Mouse (Mus musculus) small intestine, adult 2 months (tissue): Measurements from ENCODE around the gene Ift81.

Experiments
- CTCF ChIP-seq: fragments of 200-500 bp; IDR thresholded peaks from 2 replicates; pipeline ENCODE4 v1.5.1; 2012; ENCODE audit warnings: low read depth, mild to moderate bottlenecking, control low read depth, inconsistent platforms, low read length, moderate library complexity, mixed read lengths; ENCODE audit not compliant: insufficient replicate concordance, insufficient read length; ENCODE audit errors: extremely low read depth
- POLR2A ChIP-seq: fragments of 200-500 bp; IDR thresholded peaks from 2 replicates; pipeline ENCODE4 v1.6.1; 2012; ENCODE audit warnings: low read depth, mild to moderate bottlenecking, control low read depth, inconsistent platforms, low read length, moderate library complexity

DNA sequence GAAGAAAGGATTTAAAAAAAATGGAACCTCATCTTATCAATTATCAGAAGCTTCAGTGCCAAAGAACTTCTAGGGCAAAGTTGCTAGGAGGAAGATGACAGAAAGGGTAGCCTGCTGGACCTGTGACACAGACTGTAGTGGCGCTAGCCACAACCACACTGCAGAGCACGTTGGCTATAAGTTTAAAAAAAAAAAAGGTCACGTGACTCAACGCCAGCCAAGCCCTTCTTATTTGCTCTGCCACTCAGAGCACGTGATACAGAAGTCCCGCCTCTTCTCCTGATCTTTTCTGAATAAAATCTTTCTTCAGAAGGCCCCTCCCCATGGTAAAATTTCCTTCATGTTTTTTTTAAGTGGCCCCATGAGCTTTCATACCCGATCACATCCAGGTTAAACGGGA is 20.9 kb upstream of the Ift81 start:
- TF ChIP-seq CTCF: no peak
- TF ChIP-seq POLR2A: no peak
